Mouse (Mus musculus): ENCODE measurements around the gene Igflr1. TPM values are rescaled to one million over a fixed set of nuclear protein-coding genes. Genes with fewer than 3 reads are reported as not detected.

The Igflr1 gene
- polyA plus RNA-seq, 1 experiment from 2014 or later, result 4.2 TPM

GRCm38 (mm10) chr7:30557901-30558514 is 7.2 kb upstream of the Igflr1 start:
- WGBS, result 87% methylated on average over 13 of the region's 13 CpGs
- Histone ChIP-seq H3K9ac (0 out of 2 replicates have a peak overlapping the region, but pooled peaks have one; percentile 81), H3K27me3 (0 out of 2 replicates have a peak, but pooled peaks cover 3% of the 10 kb centered on the region), H3K36me3 (peaks cover 36% of the 10 kb centered on the region), H3K9me3 (replicated peaks) (no peaks in the 10 kb centered on the region), H3K4me2 (replicated peaks) (peak overlapping the region; percentile 94), H3K4me3 (peak overlapping the region; percentile 63), H3K4me1 (peaks cover 27% of the 10 kb centered on the region), H3K27ac (no peak overlapping the region)
- no peak for ATAC-seq (ENCODE audit: low FRiP score)

GRCm38 (mm10) chr7:30558656-30559442 is 6.4 kb upstream of the Igflr1 start:
- Histone ChIP-seq H3K4me3 (peak overlapping the region; percentile 63), H3K27ac (no peak overlapping the region), H3K4me2 (replicated peaks) (peak overlapping the region; percentile 94), H3K9ac (peak overlapping the region; percentile 81), H3K4me1 (peaks cover 22% of the 10 kb centered on the region), H3K27me3 (0 out of 2 replicates have a peak, but pooled peaks cover 2% of the 10 kb centered on the region), H3K36me3 (peaks cover 36% of the 10 kb centered on the region), H3K9me3 (replicated peaks) (no peaks in the 10 kb centered on the region)
- ATAC-seq (ENCODE audit: low FRiP score), result no peak
- 18% methylated on average over 12 of the region's 12 CpGs for WGBS

- Histone ChIP-seq H3K27ac (no peak within 1 kb of the TSS), H3K4me3 (peak within 1 kb of the TSS; percentile 63), H3K9me3 (replicated peaks) (no peaks in the 10 kb centered on the region), H3K4me2 (replicated peaks) (peak within 1 kb of the TSS; percentile 94), H3K27me3 (no peaks in the 10 kb centered on the region), H3K4me1 (peaks cover 25% of the 10 kb centered on the region), H3K9ac (peak within 1 kb of the TSS; percentile 81), H3K36me3 (peaks cover 34% of the 10 kb centered on the region)
- WGBS, result under 1% methylated on average over 20 of the region's 20 CpGs
- peak; percentile 87 for ATAC-seq (ENCODE audit: low FRiP score)
These were observed 5.7 kb upstream of the Igflr1 start, which contains the start of gene Lin37 for GRCm38 (mm10) chr7:30559443-30559954. Gene Lin37 (minus strand): TSS chr7:30559838.

GRCm38 (mm10) chr7:30560296-30560695 is 4.9 kb upstream of the Igflr1 start:
- 78% methylated on average over 2 of the region's 2 CpGs for WGBS
- H3K4me2 ChIP-seq (replicated peaks), result no peak overlapping the region
- peaks cover 25% of the 10 kb centered on the region for H3K4me1 ChIP-seq
- no peak for ATAC-seq (ENCODE audit: low FRiP score)
- H3K4me3 ChIP-seq, result no peak overlapping the region
- no peak overlapping the region for H3K27ac ChIP-seq
- H3K9ac ChIP-seq, result no peak overlapping the region
- no peaks in the 10 kb centered on the region for H3K9me3 ChIP-seq (replicated peaks)
- H3K27me3 ChIP-seq, result no peaks in the 10 kb centered on the region
- peaks cover 33% of the 10 kb centered on the region for H3K36me3 ChIP-seq

GRCm38 (mm10) chr7:30562526-30563116 is 2.6 kb upstream of the Igflr1 start:
- Histone ChIP-seq H3K27ac (peak overlapping the region; percentile 66), H3K4me3 (peak overlapping the region; percentile 76), H3K4me1 (peaks cover 25% of the 10 kb centered on the region), H3K27me3 (no peaks in the 10 kb centered on the region), H3K4me2 (replicated peaks) (peak overlapping the region; percentile 82), H3K9me3 (replicated peaks) (no peaks in the 10 kb centered on the region), H3K9ac (peak overlapping the region; percentile 67), H3K36me3 (peaks cover 33% of the 10 kb centered on the region)
- ATAC-seq (ENCODE audit: low FRiP score), result 0 out of 2 replicates have a peak, but pooled peaks have one; percentile 14
- 3% methylated on average over 27 of the region's 27 CpGs for WGBS

GRCm38 (mm10) chr7:30563117-30563905 is 1.9 kb upstream of the Igflr1 start, which contains the start of the genes U2af1l4, Gm49396 and Psenen:
Gene U2af1l4 (plus strand): TSS chr7:30563301.
Gene Gm49396 (plus strand): TSS chr7:30563344.
Gene Psenen (minus strand): TSS chr7:30563627.
- WGBS, result under 1% methylated on average over 45 of the region's 45 CpGs
- peaks cover 20% of the 10 kb centered on the region for H3K4me1 ChIP-seq

GRCm38 (mm10) chr7:30563906-30564280 is 1.3 kb upstream of the Igflr1 start:
- H3K27me3 ChIP-seq, result no peaks in the 10 kb centered on the region

More at GRCm38 (mm10) chr7:30563117-30563905, 1.9 kb upstream of the Igflr1 start, which contains the start of the genes U2af1l4, Gm49396 and Psenen:
- Histone ChIP-seq H3K27me3 (no peaks in the 10 kb centered on the region), H3K9ac (peak within 1 kb of the TSS; percentile 85), H3K9me3 (replicated peaks) (no peaks in the 10 kb centered on the region), H3K4me2 (replicated peaks) (peak within 1 kb of the TSS; percentile 82), H3K36me3 (peaks cover 35% of the 10 kb centered on the region), H3K27ac (peak within 1 kb of the TSS; percentile 94), H3K4me3 (peak within 1 kb of the TSS; percentile 76)
- ATAC-seq (ENCODE audit: low FRiP score), result peak; percentile 84

GRCm38 (mm10) chr7:30566033-30566432 is 806 bp downstream of the Igflr1 start:
- H3K4me3 ChIP-seq, result no peak overlapping the region
- no peak overlapping the region for H3K4me2 ChIP-seq (replicated peaks)
- H3K9me3 ChIP-seq (replicated peaks), result no peaks in the 10 kb centered on the region
- 82% methylated on average over 9 of the region's 9 CpGs for WGBS
- no peak for ATAC-seq (ENCODE audit: low FRiP score)
- H3K36me3 ChIP-seq, result peaks cover 62% of the 10 kb centered on the region
- H3K4me1 ChIP-seq, result peaks cover 12% of the 10 kb centered on the region
- no peaks in the 10 kb centered on the region for H3K27me3 ChIP-seq
- H3K27ac ChIP-seq, result no peak overlapping the region
- no peak overlapping the region for H3K9ac ChIP-seq

More at GRCm38 (mm10) chr7:30563906-30564280, 1.3 kb upstream of the Igflr1 start:
- Histone ChIP-seq H3K4me2 (replicated peaks) (peak overlapping the region; percentile 61), H3K9me3 (replicated peaks) (no peaks in the 10 kb centered on the region), H3K4me1 (peaks cover 14% of the 10 kb centered on the region), H3K4me3 (peak overlapping the region; percentile 76), H3K27ac (peak overlapping the region; percentile 94), H3K36me3 (peaks cover 41% of the 10 kb centered on the region), H3K9ac (peak overlapping the region; percentile 85)
- ATAC-seq (ENCODE audit: low FRiP score), result no peak
- WGBS, result 27% methylated on average over 6 of the region's 6 CpGs

GRCm38 (mm10) chr7:30567555-30567954 is 2.3 kb downstream of the Igflr1 start:
- H3K27ac ChIP-seq, result no peak overlapping the region
- H3K4me1 ChIP-seq, result peaks cover 7% of the 10 kb centered on the region
- ATAC-seq (ENCODE audit: low FRiP score), result no peak
- no peaks in the 10 kb centered on the region for H3K27me3 ChIP-seq
- H3K9ac ChIP-seq, result no peak overlapping the region
- H3K4me2 ChIP-seq (replicated peaks), result no peak overlapping the region
- H3K4me3 ChIP-seq, result no peak overlapping the region
- H3K36me3 ChIP-seq, result peaks cover 75% of the 10 kb centered on the region
- 91% methylated on average over 11 of the region's 11 CpGs for WGBS
- H3K9me3 ChIP-seq (replicated peaks), result no peaks in the 10 kb centered on the region

GRCm38 (mm10) chr7:30572389-30572788 is 7.2 kb downstream of the Igflr1 start:
- no peak overlapping the region for H3K4me2 ChIP-seq (replicated peaks)
- H3K4me1 ChIP-seq, result no peaks in the 10 kb centered on the region
- H3K4me3 ChIP-seq, result no peak overlapping the region
- H3K9me3 ChIP-seq (replicated peaks), result no peaks in the 10 kb centered on the region
- 92% methylated on average over 5 of the region's 5 CpGs for WGBS
- no peak for ATAC-seq (ENCODE audit: low FRiP score)
- H3K36me3 ChIP-seq, result peaks cover 95% of the 10 kb centered on the region
- no peak overlapping the region for H3K9ac ChIP-seq
- H3K27ac ChIP-seq, result no peak overlapping the region
- no peaks in the 10 kb centered on the region for H3K27me3 ChIP-seq

GRCm38 (mm10) chr7:30572969-30573368 is 7.7 kb downstream of the Igflr1 start:
- peaks cover 97% of the 10 kb centered on the region for H3K36me3 ChIP-seq
- H3K27ac ChIP-seq, result no peak overlapping the region
- no peak overlapping the region for H3K4me3 ChIP-seq
- no peak for ATAC-seq (ENCODE audit: low FRiP score)
- H3K9ac ChIP-seq, result no peak overlapping the region
- H3K4me1 ChIP-seq, result no peaks in the 10 kb centered on the region
- WGBS, result 83% methylated on average over 2 of the region's 2 CpGs
- no peaks in the 10 kb centered on the region for H3K9me3 ChIP-seq (replicated peaks)
- no peak overlapping the region for H3K4me2 ChIP-seq (replicated peaks)
- H3K27me3 ChIP-seq, result no peaks in the 10 kb centered on the region

All from hindbrain, embryonic 12.5 days (tissue).